Mouse (Mus musculus) spleen, adult 12 weeks (tissue): ENCODE results near the gene Vma21.

ENCODE experiments used
- DNase-seq: peaks from one replicate; pipeline ENCODE4 v3.0.0; 2022; ENCODE audit warnings: low spot score

The Vma21 gene

DNA sequence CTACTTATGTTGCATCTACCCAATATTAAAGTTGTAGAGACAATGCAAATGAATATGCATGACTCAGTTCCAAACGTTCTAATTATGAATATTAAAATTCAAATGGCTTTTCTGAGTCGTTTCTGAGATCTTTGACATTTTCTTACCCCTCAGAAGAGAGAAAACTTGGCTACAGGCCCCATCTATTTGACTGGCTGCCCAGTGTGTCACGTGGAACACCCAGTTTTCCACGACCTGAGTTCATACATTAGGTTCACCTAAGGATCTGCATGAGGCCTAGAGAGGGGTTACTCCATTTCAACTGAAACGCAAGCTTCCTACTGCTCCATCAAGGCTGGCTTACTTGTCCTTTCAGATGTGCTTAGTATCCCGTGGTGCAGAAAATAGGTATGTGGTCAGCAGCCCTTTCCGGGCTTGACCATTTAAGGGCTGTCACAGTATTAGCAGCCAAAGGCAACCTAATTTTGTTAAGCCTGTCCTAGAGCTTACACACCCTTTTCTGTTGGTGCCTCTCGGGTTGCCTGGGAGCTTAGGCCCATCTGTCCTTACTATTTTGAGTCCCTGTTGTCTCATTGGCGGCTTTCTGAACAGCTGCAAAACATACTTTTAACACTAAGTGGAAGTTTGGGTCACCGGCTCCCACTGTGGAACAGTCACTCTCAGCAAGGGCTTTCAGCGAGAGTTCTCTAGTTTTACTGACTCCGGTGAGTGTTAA is at the start of gene Vma21:
Gene Vma21, plus strand, starts transcription at position 294 of the 715 bp plus-strand sequence.
- no peak for DNase-seq

DNA sequence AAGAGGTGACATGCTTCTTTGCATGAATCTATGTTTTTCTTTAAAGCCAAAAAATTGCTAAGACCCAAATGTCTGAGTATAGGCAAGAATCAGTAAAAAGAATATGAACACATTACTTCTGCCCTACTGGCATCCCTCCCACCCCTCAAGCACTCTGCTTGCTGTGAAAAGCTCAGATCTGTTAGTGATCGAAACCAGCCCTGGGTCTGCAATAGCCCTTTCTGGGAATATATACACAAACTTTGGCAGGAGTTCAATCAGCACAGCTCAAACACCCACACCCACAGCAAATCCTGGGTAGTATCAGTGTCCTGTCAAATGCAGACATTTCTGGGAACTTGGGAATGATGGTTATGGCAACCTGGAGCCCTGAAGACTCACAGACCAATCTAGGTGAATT is 47.8 kb upstream of the Vma21 start:
- no peak for DNase-seq

DNA sequence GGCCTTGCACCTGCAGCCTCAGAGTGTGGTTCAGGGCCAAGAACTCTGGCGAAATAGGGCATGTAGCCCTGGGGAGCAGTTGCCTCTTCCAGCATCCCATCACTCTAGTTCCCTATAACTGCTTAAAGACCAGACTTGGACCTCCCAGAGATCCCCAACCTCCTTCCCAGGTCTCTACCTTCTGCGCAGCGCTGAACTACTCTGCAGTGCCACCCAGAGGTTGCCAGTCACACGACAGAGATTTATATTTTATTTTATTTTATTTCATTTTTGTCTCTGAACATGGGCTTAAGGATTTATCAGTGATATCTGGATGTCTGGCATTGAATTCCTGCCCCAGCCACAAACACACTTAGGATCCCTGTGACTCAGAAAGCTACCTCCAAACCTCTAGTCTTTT is 24.6 kb upstream of the Vma21 start:
- DNase-seq: no peak

DNA sequence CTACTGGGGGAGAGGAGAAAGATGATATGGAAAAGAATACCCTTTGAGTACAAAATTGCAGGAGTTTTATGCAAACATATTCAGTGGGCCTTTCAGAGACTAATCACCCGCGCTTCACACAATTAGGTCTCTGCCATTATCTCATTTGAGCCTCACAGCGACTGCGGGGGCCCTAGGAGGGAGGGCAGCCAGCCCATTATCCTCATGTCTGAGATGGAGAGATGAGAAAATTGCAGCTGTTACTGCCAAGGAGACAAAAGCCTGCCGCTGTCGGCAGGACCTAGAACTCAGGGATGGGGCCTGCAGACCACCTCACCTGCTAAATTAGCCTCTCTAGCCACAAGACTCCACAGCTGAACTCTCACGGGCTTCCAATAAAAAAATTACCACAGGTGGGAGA is 18.0 kb upstream of the Vma21 start:
- DNase-seq: no peak

DNA sequence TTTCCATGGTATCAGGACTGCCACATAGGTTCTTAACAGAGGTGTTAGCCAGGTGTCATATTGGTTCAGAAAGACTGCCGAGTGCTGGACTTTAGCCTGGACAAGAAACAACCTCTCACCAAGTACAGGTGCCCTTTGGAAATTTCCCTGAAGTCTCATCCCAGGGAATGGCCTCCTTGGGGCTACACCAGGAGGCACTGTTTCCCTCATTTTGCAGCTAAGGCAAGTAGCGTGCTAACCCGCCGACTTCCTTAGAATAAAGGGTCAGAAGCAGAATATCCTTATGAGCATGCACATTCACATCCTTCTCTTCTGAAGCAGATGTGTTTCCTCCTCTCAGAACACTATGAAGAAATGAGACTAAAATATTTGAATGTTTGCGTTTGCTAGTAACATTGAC is 16.8 kb upstream of the Vma21 start:
- DNase-seq: no peak

DNA sequence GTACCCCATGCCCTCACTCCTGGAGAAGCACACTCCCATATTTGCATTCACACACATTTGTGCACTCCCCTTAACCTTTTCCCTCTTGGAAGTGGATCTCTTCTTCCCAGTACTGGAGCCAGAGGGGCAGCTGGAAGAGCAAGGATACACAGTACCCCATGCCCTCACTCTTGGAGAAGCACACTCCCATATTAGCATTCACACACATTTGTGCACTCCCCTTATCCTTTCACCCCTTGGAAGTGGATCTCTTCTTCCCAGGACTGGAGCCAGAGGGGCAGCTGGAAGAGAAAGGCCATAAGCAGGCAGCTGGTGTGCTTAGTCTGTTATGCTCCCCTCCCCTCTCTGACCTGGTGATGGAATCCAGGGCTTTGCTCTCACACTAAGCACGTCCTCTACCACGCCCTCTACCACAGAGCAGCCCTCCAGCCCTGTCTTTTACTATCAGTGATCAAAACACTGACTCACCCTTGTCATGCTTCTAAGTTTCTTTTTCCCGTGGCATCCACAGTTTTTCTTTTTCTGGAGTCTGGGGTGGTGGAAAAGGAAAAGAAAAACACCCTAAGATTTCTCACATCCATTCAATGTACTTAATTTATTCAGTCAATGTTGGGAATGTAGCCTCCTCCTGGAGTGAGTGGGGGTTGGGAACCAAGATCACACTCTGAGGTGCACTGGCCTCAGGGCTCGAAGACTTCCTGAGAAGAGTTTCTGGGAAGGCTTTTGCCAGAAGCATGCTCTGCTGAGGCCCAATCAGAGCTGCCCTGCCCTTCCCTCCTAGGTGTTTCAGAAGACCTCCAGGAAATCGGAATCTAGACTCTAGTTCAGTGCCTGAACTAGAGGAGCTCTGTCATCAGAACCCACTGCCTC is 3.5 kb upstream of the Vma21 start:
- DNase-seq: no peak

DNA sequence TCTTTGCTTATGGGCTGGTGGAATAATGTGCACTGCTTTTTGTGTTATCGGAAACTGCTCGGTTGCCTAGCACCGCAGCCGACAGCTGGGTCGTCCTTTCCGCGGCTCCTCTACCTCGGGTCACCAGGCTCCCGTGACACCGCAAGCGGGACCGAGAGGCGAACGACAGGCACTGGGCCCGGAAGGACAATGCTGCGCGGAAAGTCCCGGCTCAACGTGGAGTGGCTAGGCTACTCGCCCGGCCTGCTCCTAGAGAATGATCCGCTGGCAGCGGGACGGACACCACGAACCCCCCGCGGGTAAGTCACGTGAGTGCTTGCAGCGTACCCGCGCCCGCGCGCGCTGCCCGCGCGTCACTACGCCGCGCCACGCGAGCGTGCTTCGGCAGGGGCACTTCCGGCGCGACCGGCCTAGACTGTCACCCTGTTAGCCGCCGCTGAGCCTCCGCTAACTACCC is 705 bp downstream of the Vma21 start:
- DNase-seq: peak; percentile 72

DNA sequence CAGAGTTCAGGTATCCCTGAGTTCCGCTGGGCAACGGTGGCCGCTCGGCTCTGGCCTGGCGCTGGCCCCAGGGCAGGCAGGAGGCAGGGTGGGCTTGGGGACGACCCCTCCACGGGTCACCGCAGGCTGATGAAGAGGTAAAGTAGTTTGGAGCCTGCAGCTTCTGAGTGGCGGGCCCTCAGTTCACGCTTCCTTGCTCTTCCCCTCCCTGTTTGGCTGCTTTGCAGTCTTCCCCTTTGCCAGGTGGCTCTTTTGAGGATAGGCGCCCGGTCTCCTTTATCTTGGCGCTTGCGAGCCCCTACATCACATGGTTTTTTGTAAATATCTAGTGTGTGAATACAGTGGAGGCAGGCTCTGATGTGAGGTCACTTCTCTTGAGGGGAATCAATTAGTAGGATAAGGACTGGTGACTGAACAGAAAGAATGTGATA is 1.2 kb downstream of the Vma21 start:
- DNase-seq: peak; percentile 4

DNA sequence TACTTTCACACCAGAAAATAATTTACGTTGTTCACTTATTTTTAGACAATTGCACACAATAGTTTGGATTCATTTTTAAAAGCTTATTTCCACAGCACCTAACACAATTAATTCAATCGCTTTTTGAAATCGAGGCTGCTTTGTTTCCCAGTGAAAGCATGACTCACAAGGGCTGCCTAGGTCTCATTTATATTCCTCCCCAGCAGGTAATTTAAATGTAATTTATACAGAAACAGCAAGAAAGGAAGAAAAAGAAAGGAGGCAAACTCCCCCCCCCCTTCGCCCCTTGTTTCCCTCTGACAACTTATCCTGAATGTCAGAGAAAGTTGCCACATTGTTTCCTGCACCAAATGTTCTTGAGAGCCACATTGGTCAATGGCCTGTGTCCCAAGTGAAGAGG is 23.2 kb downstream of the Vma21 start:
- no peak for DNase-seq

DNA sequence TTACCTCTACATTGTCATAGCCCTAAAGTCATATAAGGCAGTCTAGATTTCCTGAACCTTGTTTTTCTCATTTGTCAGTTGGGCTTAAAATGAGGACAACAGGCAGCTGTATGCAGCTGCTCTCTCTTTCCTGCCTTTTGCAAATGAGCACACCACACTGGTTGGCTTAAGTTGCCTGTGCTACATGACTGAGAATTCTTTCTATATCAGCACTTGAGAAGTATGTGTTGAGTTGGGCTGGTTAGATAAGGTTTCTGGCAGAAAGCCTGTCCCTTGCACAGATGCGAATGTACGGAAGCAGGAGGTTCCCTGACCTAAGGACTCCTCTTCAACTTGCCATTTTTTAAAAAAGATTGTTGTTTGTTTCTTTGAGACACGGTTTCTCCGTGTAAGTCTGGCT is 31.0 kb downstream of the Vma21 start:
- no peak for DNase-seq

DNA sequence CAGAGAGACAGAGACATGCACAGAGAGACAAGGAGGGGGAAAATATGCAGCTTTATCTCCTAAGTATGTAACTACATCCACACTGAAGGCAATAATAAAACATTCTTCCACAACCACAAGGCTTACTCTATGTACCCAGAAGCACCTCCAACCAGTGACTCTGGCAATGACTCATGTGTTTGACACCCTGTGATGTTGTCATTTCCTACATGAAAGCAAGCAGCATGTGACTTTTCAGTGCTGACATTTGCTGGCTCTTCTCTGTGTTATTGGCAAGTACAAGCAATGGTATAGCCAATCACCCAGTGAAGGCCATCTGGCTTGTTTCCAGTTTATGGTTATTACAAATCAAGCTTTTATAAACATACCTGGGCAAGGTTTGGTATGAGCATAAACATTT is 38.1 kb downstream of the Vma21 start:
- no peak for DNase-seq
